Mouse (Mus musculus) small intestine, adult 2 months (tissue): ENCODE measurements around the gene Lamb3.

Experiments
- CTCF ChIP-seq: fragments of 200-500 bp; IDR thresholded peaks from 2 replicates; pipeline ENCODE4 v1.5.1; 2012; ENCODE audit warnings: low read depth, mild to moderate bottlenecking, control low read depth, inconsistent platforms, low read length, moderate library complexity, mixed read lengths; ENCODE audit not compliant: insufficient replicate concordance, insufficient read length; ENCODE audit errors: extremely low read depth
- POLR2A ChIP-seq: fragments of 200-500 bp; IDR thresholded peaks from 2 replicates; pipeline ENCODE4 v1.6.1; 2012; ENCODE audit warnings: low read depth, mild to moderate bottlenecking, control low read depth, inconsistent platforms, low read length, moderate library complexity

GRCm38 (mm10) chr1:193295920-193296319 lies 88.4 kb downstream of the Lamb3 start:
- no peak for TF ChIP-seq POLR2A
- TF ChIP-seq CTCF, result no peak
